Mouse (Mus musculus) embryonic facial prominence, embryonic 15.5 days (tissue): Measurements from ENCODE around the gene Ccdc115. TPM values are rescaled to one million over a fixed set of nuclear protein-coding genes. Genes with fewer than 3 reads are reported as not detected.

ENCODE experiments used
- ATAC-seq: fragments of 200-750 bp; cut with Nextera tagmentation; 2 replicates; pipeline ENCODE4 v1.8.0; 2017; ENCODE audit warnings: low read depth, moderate TSS enrichment; ENCODE audit not compliant: insufficient number of reproducible peaks, low FRiP score, low TSS enrichment
- H3K27ac ChIP-seq: fragments of 300-500 bp; sonication (generic); replicated peaks from 2 replicates; pipeline ENCODE4 v1.5.1; 2015; ENCODE audit warnings: mild to moderate bottlenecking, inconsistent platforms
- H3K27me3 ChIP-seq: fragments of 300-500 bp; sonication (generic); 2 replicates; pipeline ENCODE4 v1.6.1; 2015; ENCODE audit warnings: inconsistent platforms
- H3K36me3 ChIP-seq: fragments of 300-500 bp; sonication (generic); 2 replicates; pipeline ENCODE4 v1.6.1; 2015; ENCODE audit warnings: mild to moderate bottlenecking, inconsistent platforms
- H3K4me1 ChIP-seq: fragments of 300-500 bp; sonication (generic); 2 replicates; pipeline ENCODE4 v1.6.1; 2015; ENCODE audit warnings: inconsistent platforms
- H3K4me2 ChIP-seq: fragments of 300-500 bp; sonication (generic); replicated peaks from 2 replicates; pipeline ENCODE4 v1.6.1; 2015; ENCODE audit warnings: mild to moderate bottlenecking, inconsistent platforms
- H3K4me3 ChIP-seq: fragments of 300-500 bp; sonication (generic); replicated peaks from 2 replicates; pipeline ENCODE4 v1.5.1; 2015; ENCODE audit warnings: mild to moderate bottlenecking, inconsistent platforms
- H3K9ac ChIP-seq: fragments of 300-500 bp; sonication (generic); 2 replicates; pipeline ENCODE4 v1.6.1; 2015; ENCODE audit warnings: inconsistent platforms
- H3K9me3 ChIP-seq: fragments of 300-500 bp; sonication (generic); replicated peaks from 2 replicates; pipeline ENCODE4 v1.6.1; 2016; ENCODE audit warnings: inconsistent platforms
- WGBS: fragments of 180-500 bp; shearing (Covaris S2); methylation state at CpG from one replicate; pipeline ENCODE4 v1.1.7; 2015; 5-methylcytosine and 5-hydroxymethylcytosine counted together
- microRNA-seq: library from miRNA; unstranded; fragments of <30 nt; microRNA quantifications from one replicate; pipeline ENCODE4, GENCODE M21; 2016; ENCODE audit warnings: borderline number of aligned reads
- polyA plus RNA-seq: library from polyadenylated mRNA; unstranded; fragments of >200 nt; fragmentation: Nextera tagmentation; extraction: Ambion mirVana; gene quantifications from 2 replicates; pipeline ENCODE4 v1.2.1, GENCODE M21; 2015

The Ccdc115 gene
- polyA plus RNA-seq, 1 experiment from 2014 or later, result 57.3 TPM

- ATAC-seq, result no peak
- H3K4me3 ChIP-seq, result no peak overlapping the region
- 40% methylated on average over 11 of the region's 11 CpGs for WGBS
- no peaks in the 10 kb centered on the region for H3K9me3 ChIP-seq
- H3K36me3 ChIP-seq, result no peaks in the 10 kb centered on the region
- no peak overlapping the region for H3K9ac ChIP-seq
- no peaks in the 10 kb centered on the region for H3K27me3 ChIP-seq
- H3K4me1 ChIP-seq, result no peaks in the 10 kb centered on the region
- H3K4me2 ChIP-seq, result no peak overlapping the region
- H3K27ac ChIP-seq, result no peak overlapping the region
Observed at GRCm38 (mm10) chr1:34399182-34399953, 40.1 kb downstream of the Ccdc115 start.

DNA sequence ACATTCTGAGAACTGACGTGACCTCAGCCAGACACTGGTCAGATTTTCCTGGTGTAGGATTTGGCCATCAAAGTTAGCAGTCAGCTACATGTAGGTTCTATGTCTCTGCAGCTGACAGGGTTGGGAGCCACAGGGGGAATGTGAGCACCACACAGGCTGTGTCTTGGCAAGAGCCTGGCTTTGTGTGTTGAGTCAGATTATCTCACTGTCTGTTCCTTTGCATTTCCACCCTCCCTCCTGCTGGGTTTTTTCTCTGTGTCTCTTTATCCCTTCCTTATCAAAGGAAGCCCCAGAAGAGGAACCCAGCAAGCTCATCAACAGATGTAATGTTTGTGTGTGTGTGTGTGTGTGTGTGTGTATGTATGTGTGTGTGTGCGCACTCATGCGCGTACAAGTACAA, 43.2 kb downstream of the Ccdc115 start:
- H3K9ac ChIP-seq, result no peak overlapping the region
- no peaks in the 10 kb centered on the region for H3K36me3 ChIP-seq
- no peaks in the 10 kb centered on the region for H3K9me3 ChIP-seq
- H3K4me1 ChIP-seq, result no peaks in the 10 kb centered on the region
- H3K4me2 ChIP-seq, result no peak overlapping the region
- whole genome bisulfite sequencing, result 82% methylated on average over 4 of the region's 4 CpGs
- no peak for ATAC-seq
- no peak overlapping the region for H3K4me3 ChIP-seq
- H3K27me3 ChIP-seq, result no peaks in the 10 kb centered on the region
- no peak overlapping the region for H3K27ac ChIP-seq

DNA sequence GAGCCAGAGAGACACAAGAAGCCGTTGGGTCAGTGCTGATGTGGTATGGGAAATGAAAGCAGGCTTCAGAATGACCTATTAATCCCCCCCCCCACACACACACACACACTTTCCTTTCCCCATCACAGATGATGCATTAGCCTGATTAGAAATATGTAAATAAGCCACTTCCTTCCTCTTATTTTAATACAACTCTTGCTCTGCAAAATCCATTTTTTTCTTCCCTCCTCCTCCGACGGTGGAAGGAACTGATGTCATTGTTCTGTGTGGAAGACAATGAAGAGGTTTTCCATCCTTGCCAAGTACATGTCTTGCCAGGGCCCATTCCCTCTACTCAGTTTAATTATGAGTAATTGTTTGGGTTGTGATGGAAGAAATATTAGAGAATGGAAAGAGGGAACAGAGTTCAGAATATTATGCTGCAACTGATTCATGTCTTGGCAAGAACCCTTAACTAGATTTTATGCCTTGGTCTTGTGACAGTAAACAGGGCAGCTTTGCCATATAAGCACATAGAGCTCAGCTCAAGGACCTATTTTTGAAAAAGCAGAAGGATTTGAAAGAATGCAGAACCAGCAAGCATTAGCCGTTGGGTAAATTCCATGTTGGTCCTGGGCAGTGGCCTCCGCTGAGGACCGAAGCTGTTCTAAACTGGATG, 50.1 kb downstream of the Ccdc115 start:
- 56% methylated on average over 6 of the region's 6 CpGs for WGBS
- H3K9me3 ChIP-seq, result no peaks in the 10 kb centered on the region
- H3K9ac ChIP-seq, result no peak overlapping the region
- no peak overlapping the region for H3K4me2 ChIP-seq
- no peaks in the 10 kb centered on the region for H3K36me3 ChIP-seq
- H3K27ac ChIP-seq, result peak overlapping the region; percentile 78
- no peaks in the 10 kb centered on the region for H3K27me3 ChIP-seq
- H3K4me3 ChIP-seq, result no peak overlapping the region
- H3K4me1 ChIP-seq, result 0 out of 2 replicates have a peak, but pooled peaks cover 5% of the 10 kb centered on the region
- peak; percentile 80 for ATAC-seq

DNA sequence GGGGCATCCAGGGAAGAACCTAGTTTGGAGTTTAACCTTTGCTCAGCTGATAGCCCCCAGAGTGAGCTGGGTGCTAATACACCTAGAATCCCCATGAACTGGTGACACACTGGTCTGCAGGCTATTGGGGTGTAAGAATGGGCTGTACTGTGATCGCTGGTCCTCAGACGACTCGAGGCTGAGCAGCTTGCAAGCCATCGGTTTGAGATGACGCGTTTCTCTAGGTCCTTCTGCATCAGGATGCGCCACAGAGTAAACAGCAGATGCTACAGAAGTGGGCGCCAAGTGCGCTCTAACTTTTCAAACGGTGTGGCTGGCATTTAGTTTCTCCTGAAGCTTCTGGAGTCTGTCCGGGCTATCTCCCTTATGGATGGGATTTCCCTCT, 50.6 kb downstream of the Ccdc115 start:
- peak overlapping the region; percentile 76 for H3K27ac ChIP-seq
- no peak overlapping the region for H3K4me3 ChIP-seq
- H3K36me3 ChIP-seq, result no peaks in the 10 kb centered on the region
- no peaks in the 10 kb centered on the region for H3K9me3 ChIP-seq
- 85% methylated on average over 11 of the region's 11 CpGs for WGBS
- ATAC-seq, result no peak
- 0 out of 2 replicates have a peak, but pooled peaks cover 5% of the 10 kb centered on the region for H3K4me1 ChIP-seq
- H3K9ac ChIP-seq, result no peak overlapping the region
- no peaks in the 10 kb centered on the region for H3K27me3 ChIP-seq
- no peak overlapping the region for H3K4me2 ChIP-seq

DNA sequence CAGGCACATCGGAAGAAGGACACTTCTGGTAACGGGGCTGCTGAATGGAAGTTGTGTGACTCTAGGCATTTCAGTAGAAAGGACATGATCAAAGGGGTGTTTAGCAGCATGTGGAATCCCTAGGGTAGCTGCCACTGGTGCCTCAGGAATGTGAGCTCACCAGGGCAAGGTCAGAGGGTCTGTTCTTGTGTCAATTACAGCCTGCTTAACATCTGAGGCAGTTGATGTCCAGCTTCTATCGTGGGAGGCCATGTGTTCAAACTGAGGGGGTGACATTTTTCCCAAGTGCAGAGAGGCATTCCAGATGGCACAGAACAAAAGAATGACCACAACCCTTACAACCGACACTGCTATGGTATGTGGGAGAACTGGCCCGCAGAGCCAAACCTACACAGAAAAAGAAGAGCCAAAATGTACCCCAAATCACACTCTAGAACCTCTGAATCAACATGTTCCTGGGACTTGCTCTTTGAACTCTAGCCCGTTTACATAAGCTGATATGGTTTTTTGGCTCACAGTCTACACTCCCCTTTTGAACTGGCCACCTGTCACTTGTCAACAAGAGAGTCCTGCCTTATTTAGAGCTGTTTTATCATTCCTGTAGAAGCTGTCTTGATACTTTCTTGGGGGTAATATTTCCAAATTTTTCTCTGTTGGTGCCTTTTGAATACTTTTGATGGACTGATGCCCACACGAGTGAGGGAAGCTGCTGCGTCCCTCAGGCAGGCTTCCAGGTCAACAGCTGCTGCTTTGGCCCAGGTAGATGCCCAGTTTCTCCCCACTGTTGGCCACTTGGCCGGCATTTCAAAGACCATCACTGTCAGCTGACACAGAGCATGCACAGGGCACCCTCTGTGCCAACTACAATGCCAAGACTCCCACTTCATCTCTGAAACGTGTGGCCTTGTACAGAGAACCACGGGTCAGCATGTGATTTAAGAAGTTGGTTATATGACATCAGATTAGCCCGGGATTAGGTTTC, 51.8 kb downstream of the Ccdc115 start:
- Histone ChIP-seq H3K9ac (no peak overlapping the region), H3K27me3 (no peaks in the 10 kb centered on the region), H3K4me3 (no peak overlapping the region), H3K4me2 (no peak overlapping the region), H3K4me1 (0 out of 2 replicates have a peak, but pooled peaks cover 5% of the 10 kb centered on the region), H3K9me3 (no peaks in the 10 kb centered on the region), H3K27ac (no peak overlapping the region), H3K36me3 (no peaks in the 10 kb centered on the region)
- no peak for ATAC-seq
- WGBS, result 62% methylated on average over 12 of the region's 12 CpGs

Small RNA genes lying within 50 kb of the gene (microRNA-seq; reads per million reads assigned to microRNA genes)
- gene Mir5103, result 1.4 reads per million

Other genes starting within 250 kb of the Ccdc115 start
- gene Imp4, start 179 bp upstream of the Ccdc115 start, polyA plus RNA-seq, result 69.0 and 69.7 TPM in 2 replicates
- gene Ptpn18, start 20.1 kb upstream of the Ccdc115 start, polyA plus RNA-seq, result 19.3 and 21.0 TPM in 2 replicates
- gene Prss39, start 58.7 kb upstream of the Ccdc115 start, polyA plus RNA-seq, result not detected in 2 replicates
- 0.75 and 1.3 TPM in 2 replicates for gene Cfc1, start 96.0 kb upstream of the Ccdc115 start, polyA plus RNA-seq
- gene Prss40, start 121.3 kb upstream of the Ccdc115 start, polyA plus RNA-seq, result not detected in 2 replicates
- 0.08 and 0.23 TPM in 2 replicates for gene Amer3, start 140.0 kb upstream of the Ccdc115 start, polyA plus RNA-seq